Mouse (Mus musculus): ENCODE data around the gene Ptger4.

Ptger4 gene

DNA sequence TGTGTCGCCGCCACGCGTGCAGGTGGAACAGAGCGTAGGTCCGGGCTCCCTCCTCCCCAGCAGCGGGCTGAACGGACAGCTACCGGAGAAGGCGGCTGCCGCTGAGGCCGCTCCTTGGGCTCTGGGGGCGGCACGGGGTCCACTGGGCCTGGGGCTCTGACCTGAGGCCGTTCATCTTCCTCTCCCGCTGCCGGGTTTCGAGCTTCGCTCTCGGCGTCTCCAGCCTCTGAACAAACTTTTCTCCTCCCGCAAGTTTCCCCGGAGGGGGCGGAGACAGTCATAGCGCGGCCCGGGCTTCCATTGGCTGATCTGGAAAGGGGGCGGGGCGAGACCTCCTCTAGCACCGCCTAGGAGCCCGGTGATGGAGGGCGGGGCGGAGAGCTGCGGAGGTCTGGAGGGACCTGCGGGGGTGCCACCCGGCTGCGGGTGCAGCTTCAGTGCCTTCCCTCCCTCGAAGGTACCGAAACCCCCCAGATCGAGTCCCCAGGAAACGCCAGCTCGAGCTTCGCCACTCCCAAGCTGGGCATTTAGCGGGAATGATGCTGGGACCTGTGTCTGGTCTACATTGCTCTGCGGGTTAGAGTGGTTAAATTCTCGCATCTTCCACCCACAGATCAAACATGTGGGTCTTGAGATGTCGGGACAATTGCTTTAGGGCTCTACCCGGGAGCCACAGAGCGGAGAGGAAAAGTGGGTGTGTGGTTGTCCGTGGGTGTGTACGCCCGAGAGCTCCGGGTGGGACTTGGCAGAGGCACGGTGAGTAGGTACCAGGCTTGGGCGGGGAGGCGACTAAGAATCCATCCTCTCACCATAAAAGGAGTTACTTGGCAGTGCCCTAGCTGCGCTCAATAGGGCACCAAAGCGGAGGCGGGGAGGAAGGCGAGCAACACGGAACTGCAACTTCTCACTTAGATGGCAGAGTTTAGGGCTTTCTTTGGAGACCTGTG is at the start of gene Ptger4:
Gene Ptger4 (minus strand): TSS at position 229 of the 947 bp plus-strand sequence.
- DNase-seq (ENCODE audit: low read depth, low spot score): no peak

DNA sequence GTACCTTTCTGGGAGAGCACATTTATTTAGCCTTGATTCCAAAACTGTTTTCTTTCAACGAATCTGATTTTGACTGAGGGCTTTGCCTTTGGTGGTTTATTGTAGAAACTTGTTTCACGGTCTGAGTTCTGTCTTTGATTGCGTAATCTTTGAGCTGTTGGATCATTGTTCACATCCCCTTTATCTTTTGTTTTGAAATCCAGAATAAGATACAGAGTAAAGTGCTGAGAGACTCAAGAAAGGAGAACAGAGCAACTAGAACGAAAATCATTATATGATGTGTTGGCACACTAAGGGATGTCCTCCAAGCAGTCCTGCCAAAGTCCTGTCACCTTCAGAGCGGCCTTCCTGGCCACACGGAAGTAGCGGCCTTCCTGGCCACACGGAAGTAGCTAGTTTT is 44.4 kb upstream of the Ptger4 start:
- no peak for DNase-seq (ENCODE audit: low read depth, low spot score)

DNA sequence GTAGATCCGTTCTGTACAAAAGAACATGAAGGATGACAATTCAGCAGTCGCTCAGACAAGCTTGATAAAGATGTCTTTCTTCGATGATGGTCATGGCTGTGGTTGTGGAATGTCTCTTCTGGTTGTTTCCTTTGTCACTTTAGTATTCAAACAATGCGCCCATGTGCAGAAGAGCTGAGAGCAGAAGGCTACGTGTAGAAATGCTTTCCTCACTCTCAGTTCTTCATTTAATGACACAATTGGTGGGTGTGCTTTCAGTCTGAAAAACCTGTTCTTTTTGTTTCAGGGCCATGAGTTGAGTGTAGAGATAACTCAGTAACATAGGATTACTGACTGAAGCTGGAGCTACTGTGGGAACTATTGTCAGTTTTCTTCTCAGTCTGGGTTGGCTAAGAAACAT is 43.1 kb upstream of the Ptger4 start:
- no peak for DNase-seq (ENCODE audit: low read depth, low spot score)

DNA sequence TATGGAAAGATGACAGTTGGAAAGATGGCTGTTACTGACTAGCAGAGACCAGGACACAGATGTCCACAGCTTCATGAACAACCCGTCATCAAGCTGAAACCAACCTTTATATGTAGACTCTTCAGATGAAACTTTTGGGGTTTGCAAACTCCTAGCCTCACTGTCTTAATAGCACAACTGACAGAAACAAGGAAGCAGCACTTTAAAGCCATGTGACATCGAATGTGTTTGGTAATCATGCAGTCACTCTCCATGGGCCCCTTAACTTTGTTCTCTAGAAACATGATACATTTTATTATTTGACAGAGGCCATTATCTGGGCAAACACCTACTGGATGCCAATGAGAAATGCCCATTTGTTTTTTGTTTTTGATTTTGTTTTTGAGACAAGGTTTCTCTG is 37.3 kb upstream of the Ptger4 start:
- no peak for DNase-seq (ENCODE audit: low read depth, low spot score)

DNA sequence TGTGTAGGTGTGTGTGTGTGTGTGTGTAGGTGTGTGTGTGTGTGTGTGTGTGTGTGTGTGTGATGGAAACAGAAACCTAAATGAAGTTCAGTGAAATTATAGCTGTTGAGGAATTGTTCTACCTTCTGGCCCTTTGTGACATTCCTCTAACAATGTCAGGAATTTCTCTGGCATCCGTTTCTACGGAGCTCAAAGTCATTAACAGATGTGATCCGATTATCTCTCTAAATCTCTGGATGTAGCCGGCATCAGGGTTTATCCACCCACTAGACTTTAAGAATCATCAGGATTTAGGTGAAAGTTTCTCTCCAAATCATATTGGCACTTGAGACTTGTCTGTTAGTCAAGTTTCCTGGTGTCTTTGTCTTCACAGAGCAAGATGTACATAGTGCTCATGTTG is 35.8 kb upstream of the Ptger4 start:
- DNase-seq (ENCODE audit: low read depth, low spot score): no peak

DNA sequence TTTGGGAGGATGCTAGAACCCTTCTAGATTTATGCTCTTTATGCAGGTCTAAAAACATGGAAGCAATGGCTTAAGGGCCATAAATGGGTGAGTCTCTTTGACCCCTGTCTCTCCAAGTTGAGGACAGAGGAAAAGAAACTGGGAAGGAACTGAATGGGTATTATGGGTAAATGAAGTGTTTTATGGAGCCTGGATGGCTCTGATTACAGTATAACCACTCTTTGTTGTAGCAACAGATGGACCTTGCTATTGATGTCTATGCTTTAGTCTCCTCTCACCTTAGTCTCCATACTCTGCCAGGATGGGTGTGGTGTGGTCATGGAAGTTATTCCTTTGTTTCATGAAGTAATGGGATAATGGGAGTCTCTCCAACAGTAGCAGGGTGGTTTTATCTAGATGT is 34.5 kb upstream of the Ptger4 start:
- DNase-seq (ENCODE audit: low read depth, low spot score): no peak

DNA sequence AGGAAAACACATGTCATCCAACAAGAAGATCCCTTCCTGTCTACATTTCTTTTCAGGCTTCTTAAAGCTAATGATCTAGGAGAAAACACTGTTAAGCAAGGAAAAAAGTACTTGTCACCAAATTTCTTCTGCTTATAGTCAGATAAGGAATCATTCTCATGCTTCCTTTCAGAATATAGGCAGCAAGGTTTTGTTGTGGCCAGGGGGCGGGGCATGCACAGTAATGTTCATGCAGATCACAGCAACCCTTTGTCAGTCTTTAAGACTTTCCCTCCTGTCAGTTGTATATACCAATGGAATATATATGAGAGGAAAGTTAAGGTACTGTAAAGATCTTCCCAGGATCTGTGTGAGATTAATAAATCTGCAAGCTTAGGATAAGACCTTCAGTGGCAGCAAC is 30.0 kb upstream of the Ptger4 start:
- DNase-seq (ENCODE audit: low read depth, low spot score): no peak

DNA sequence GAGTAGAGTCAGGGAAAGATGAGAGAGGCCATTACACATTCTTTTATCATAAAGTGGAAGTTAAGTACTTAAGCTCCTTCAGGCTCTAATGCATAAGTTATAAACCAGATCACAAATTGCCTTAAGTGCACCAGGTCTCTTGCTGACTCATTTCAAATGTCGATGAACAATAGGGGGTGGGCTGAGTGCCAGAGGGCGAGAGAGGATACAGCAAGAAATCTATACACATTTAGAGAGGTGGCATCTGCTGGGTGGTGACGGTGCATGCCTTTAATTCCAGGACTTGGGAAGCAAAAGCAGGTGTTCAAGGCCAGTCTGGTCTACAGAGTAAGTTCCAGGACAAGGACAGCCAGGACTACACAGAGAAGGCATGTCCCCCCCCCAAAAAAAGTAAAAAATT is 22.1 kb upstream of the Ptger4 start:
- DNase-seq (ENCODE audit: low read depth, low spot score): no peak

DNA sequence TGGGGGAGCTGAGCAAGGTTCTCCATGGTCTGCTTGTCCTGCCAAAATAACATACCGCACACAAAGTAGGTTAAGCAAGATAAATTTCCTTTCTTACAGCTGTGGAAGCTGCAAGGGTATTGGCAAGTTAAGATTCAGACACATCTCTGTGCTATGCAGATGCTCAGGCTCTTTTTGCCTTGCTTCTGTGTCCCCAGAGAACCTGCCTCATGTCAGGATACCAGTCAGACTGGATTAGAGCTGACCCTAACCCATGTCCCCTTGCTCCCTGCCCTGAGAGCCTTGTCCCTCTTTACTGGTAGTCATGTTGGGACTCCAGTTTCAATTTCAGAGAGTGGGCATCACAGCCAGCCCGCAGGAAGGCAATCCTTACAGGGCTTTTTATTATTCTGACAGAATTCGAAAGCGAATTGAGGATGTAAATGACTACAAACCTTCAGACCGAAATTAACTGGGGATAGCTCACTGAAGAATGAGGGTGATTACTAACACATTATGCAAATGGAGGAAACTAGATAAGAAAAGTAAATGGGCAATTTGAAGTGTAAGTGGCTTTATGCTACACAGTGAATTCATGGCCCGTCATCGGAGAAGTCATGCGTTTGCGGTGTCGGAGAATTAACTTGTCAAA is 19.0 kb upstream of the Ptger4 start:
- no peak for DNase-seq (ENCODE audit: low read depth, low spot score)

DNA sequence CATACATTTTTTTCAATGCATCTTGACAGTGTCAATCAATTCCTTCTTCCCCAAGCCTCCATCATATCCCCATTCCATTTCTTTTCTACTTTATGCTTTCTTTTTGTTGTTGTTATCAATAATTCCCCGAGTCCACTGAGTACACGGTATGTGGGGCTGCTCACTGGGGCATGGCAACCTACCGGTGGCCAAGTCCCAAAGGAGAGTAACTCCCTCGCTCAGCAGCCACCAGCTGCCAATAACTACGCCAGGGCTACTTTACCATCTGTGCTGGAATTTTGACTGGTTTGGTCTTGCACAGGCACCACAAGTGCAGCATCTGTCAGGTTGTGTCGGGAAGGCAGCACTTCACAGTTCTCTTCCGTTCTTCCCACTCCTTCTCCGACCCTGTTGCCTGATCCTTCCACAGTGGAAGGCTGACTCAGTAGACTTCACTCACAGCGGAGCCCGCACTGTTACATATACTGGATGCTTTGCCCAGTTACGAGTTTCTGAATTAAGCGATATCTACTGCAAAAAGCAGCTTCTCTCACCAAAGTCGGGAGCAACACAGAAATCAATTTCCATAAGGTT is 18.2 kb upstream of the Ptger4 start:
- DNase-seq (ENCODE audit: low read depth, low spot score): no peak

DNA sequence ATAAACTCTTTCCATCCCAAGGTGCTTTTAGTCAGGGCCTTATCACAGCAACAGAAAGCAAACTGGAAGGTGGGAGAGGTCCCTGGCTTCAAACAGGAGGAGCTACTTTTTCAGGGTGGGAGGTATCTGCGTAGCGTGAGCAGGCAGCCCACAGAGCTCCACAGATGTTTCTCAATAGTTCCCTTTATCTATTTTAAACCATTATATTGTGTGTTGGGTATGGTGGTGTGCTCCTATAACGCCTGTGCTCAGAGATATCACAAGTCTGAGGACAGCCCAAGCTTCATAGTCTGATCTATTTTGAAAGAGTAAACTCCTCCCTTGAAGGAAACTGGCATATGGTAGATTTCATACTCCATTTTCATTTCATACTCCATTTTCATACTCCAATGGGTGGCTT is 17.0 kb upstream of the Ptger4 start:
- no peak for DNase-seq (ENCODE audit: low read depth, low spot score)

DNA sequence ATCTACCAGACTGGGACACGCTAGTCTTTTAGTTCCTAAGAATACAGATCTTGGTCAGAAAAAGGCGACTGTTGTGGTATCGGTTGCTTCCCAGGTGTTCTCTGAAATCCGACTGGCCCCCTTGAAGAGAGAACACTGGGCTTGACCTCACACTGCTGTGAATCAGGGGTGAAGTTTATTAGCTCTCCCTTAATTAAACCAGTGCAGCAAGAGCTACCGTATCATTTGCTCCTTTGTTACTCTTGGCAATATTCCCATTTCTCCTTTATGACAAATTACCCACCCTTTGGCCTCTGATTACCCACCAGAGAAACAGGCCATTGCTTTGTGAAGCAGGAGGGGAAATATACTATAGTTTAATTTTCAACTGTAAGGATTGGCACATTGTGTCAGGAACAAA is 16.2 kb upstream of the Ptger4 start:
- DNase-seq (ENCODE audit: low read depth, low spot score): no peak

DNA sequence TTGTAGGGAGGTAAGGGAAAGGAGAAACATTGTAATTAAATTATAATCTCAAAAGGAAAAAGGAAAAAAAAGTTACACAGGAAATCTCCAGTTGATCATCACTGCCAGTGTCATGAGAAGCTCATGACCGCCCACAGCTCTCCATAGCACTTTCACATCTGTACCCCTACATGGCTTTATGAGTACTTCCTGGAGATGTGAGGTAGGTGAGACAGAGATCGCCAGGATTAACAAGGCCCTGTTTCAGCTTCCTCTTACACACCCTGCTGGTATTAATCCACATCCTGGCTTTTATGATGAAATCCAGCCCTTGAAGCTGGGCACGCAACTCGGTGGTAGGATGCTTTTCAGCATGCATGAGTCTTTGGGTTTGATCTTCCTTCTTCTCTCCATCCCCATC is 6.2 kb upstream of the Ptger4 start:
- no peak for DNase-seq (ENCODE audit: low read depth, low spot score)

DNA sequence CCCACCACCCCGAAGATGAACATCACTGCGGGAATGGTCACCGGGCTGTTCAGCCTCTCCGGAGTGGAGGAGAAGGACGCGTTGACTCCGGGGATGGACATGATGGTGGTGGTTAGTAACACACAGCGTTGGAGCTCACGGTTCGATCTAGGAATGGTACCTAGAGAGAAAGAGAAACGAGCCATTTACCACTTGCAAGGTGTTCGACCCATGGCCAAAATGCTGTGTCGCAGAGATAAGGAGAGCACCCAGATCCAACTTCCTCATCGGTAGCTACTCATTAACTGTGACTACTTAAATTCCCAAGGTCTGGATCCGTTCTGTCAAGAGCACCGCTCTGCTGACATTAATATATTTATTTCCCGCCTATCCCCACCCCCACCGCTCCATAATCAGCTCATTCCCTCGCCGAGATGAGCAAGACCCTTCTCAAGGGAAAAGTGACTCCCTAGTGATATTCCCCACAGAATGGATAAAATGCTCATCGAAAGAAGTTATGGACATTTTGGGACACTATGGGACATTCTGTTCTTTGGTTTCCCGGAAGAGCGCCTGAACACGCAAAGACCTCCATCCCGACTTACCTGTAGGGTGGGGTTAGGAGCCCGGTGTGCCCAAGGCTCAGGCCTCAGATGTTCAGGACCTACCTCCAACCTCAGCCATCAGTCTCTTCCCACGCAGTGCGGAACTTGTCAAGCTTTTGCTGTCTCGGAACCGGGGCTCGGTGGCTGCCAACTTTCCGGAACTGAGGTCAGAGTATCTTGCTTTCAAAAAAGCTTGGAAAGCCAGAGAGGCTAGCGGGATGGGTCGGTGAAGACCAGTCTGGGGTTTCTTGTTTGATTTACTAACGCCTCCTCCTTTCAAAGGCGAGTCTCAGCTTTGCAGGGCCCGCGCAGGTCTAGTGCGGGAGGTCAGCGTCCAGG is 690 bp downstream of the Ptger4 start:
- DNase-seq (ENCODE audit: low read depth, low spot score): no peak

DNA sequence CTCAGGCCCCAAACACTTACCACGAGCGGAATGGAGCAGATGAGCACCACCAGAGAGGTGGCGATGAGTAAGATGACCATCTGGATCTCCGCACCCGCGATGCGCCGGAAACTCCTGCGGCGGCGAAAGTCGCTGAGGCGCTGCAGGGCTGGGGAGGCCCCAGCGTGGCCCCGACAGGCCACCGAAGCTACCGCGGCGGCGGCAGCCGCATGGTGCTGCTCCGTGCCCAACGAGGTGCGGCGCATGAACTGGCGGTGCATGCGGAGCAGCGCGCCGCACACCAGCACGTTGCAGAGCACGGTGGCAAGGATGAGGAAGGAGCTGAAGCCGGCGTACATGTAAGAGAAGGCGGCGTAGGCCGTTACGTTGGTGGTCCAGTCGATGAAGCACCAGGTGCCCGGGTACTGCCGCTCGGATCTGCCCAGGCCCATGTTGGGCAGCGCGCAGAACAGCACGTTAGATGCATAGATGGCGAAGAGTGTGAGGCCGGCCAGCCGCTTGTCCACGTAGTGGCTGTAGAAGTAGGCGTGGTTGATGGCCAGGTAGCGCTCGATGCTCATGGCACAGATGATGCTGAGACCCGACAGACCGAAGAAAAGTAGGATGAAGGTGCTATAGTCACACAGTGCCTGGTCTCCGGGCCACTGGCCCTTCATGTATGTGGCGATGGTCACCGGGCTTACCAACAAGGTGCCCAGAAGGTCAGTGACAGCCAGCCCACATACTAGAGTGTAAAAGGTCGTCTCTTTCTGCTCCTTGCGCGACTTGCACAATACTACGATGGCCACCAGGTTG is 1.5 kb downstream of the Ptger4 start:
- DNase-seq (ENCODE audit: low read depth, low spot score): no peak

DNA sequence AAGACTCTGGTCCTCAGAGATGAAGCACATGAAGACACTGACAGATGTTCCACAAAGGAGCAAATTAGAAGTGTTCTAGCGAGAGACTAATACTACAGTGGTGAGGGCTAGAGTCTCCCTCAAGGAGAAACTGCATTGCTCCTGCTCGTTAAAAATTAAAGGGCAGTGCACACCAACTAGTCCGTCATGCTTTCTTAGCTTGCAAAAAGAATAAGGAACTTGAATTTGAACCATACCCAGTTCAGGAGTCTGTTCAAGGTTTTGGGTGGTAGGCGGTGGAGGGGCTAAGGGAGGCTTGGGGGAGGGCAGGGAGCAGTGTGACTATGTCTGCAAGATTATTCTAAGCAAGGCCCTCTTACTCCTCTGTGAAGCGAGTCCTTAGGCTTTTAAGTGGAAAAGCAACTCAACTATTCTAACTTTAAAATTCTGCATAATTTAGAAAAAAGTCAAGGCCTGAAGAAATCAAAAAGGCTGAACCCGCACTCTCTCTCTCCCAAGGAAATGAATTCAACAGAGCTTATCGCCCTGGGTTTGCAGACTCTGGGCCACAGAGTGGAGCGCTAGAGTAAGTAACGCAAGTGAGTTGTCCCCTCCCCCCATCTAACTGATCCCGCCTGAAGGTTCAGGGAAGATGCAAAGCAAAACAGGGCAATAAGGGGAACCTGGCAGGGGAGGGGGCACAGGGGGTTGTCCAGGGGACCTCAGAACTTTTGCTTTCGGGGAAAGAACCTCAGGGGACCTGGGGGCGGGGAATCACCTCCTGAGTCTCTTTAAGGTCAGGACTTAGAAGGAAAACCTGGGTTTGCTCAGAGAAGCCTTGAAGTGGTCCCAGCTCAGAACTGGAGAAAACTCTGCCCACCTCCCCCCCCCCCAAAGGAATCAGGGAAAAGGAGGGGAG is 2.4 kb downstream of the Ptger4 start:
- no peak for DNase-seq (ENCODE audit: low read depth, low spot score)

DNA sequence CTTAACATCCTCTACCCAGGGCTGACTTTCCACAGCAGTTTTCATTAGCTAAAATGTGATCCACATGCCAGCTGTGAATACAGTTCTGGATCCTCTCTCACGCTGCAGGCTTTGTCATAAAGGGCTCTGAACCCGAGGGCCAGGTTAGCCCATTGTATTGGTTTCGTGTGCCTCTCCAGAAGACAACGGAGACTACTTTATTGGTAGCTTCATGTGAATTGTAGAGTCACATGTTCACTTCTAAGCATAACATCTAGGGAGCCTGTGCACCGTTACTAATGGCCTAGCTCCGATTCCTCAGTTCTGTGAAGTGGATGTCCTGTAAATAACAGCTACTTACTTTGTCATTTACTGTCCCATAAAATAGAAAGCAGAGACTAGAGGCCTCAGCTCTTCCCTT is 3.6 kb downstream of the Ptger4 start:
- DNase-seq (ENCODE audit: low read depth, low spot score): no peak

DNA sequence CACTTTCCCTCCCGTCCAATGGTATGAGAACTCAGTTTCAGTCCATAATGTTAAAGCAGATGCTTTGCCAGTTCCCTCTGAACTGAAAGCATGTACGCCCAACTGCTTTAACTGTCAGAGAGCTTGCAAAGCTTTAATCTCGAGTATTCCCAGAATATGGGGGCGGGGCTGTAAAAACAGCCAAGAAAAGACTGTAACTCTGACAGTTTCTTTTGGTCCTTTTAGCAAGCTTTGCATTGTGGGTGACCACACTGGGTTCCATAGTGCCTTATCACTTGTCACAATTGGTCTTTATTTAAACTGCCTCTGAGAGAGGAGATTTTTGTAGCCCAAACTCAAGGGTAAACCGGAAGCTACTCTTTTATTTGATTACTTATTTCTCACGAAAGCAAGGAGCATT is 4.1 kb downstream of the Ptger4 start:
- DNase-seq (ENCODE audit: low read depth, low spot score): no peak

DNA sequence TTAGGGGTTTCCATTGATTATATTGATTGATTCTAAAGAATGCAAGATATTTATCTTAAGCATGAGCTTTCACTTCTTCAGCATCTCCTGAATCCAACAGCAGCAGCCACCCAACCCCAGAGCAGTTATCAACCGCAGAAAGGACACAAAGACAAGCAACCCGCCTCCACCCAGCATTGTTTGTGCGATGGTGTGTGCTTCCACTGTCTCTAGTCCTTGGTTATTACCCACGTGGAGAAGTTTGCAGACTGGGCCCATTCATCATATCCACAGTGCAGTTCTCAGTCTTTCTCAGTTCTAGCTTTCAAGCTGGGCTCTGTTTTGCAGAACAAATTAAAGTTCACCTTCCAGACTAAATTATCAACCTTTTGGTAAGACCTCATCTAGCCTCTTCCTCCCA is 4.6 kb downstream of the Ptger4 start:
- no peak for DNase-seq (ENCODE audit: low read depth, low spot score)

DNA sequence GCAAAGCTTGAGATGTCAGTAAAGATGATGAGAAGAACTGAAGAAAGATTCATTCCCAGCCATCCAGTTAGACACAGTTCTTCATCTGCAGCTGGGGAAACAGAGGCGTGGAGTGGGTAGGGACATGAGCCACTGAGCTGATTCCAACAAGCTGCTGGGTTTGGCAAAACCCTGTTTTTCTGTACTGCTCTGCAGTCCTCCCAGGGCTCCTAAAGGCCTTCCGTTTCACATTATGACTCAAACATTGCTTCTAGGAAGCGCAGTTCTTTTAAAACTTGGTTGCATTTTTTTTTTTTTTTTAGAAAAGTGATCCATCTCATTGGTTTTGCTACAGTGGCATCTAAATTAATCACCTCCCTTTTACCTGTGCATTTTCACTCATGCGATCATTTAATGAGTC is 5.4 kb downstream of the Ptger4 start:
- DNase-seq (ENCODE audit: low read depth, low spot score): no peak

Measured in WW6 (cell line).